Mouse (Mus musculus) adrenal gland, postnatal 25 days (tissue): Measurements from ENCODE around the gene Mex3d. TPM values are rescaled to one million over a fixed set of nuclear protein-coding genes. Genes with fewer than 3 reads are reported as not detected.

Source experiments
- DNase-seq: peaks from one replicate; pipeline ENCODE4 v3.0.0; 2021; ENCODE audit warnings: mixed read lengths
- total RNA-seq: library from RNA; stranded (reverse); gene quantifications from 2 replicates; pipeline ENCODE4 v1.2.3, GENCODE M21; 2021

Mex3d gene
- total RNA-seq, 1 experiment from 2014 or later = 21.7 TPM

DNA sequence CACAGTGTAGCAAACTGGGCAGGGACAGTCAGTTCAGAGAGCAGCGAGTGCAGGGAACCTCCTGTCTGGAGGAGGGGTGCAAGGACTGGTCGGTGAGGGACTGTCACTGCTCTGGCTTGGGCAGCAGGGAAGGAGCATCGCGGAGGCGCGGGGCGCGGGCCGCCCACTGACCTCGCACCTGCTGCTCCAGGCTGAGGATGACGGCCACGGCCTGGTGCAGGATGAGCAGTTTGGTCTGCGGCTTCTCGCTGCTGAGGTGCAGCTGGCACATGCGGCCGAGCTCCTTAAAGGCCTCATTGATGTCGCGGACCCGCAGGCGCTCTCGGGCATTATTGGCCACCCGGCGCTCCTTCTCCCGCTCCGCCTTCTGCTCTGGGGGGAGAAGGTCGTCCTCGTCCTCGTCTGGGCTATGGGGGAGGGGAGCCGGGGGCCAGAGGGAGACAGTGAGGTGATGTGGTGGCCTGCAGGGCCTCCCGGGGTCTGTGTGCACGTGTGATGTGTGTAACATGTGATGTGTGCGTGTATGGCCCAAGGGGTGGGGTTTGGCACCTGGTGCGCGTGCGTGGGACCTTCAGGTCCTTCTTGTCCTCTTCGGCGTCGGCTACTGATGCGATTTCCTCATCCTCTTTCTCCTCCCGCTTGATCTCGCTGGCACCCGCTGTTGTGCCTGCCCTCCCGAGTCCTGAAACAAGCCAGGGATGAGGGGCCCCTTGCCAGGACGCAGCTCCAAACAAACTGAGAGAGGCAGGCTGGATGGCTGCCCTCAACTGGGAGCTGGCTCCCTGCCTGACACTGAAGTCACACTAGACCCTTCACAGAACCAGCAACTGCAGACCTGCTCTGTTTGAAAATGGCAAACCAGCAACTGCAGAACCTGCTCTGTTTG is 25.4 kb upstream of the Mex3d start:
- peak; percentile 56 for DNase-seq

- no peak for DNase-seq
Observed at GRCm38 (mm10) chr10:80407924-80408323, 20.5 kb upstream of the Mex3d start.

DNA sequence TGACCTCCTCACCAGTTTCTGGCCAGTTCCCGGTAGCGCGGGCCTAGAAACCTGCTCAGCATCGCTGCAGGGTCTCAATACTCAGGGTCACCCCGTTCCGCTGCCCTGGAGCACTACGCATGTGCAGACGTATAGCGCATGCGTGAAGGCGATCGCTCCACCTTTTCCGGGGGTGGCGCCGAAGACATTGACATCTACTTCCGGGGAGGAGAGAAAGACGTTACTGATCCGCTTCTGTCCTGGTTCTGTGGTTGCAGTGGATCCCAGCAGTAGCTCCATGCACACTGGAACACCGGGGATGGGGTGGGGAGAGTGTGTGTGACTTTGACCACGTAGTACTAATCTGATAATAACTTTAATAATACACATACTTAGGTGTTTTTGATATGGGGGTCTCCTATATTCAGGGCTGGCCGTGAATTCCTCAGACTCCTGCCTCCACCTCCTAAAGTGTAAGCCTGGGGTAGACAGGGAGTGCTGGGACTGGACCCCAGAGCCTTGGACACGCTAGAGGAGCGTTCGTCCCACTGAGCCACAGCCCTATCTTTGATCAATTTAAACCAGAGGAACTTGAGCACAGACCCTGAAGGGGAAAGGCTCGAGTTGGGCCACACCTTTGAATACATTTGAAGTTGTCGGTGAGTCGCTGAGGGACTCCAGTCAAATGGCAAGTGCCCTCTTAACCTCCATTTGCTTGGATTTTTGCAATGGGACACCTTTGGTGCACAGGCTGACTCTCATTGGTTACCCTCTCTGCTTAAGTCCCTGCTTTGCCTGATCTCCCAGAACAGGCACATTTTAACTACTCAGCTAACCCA is 19.4 kb upstream of the Mex3d start, which contains the start of gene Uqcr11:
Gene Uqcr11, minus strand, starts transcription at position 147 of the 818 bp plus-strand sequence.
- peak; percentile 91 for DNase-seq

- DNase-seq = no peak
Observed at GRCm38 (mm10) chr10:80405481-80406173, 18.2 kb upstream of the Mex3d start.

DNA sequence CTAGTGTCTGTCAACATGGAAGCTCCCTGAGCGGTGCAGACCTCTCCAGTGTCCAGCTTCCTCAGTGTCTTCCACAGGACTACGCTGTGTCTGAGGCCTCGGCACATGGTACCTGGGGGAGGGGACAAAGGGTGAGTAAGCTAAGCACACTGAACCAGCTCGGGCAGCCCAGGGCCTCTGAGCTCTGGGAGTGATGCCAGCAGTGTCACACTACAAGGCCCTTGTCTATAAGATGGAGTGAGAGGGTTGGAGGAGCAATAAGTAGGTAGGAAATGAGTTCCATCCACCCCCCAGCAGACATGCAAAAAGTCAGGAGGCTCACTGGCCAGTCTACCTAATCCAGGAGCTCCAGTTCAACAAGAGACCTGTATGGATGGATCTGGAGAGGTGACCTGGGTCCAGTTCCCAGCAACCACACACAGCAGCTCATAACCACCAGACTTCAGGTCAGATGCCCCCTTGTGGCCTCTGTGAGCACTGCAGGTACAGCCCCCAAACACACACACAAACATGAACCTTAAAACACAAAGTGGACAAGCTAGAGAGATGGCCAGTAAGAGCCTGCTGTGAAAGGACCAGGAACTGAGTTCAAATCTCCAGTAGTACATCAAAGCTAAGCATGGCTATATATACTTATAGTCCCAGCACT is 15.7 kb upstream of the Mex3d start:
- DNase-seq = peak; percentile 74

- no peak for DNase-seq
Observed at GRCm38 (mm10) chr10:80400704-80401161, 13.3 kb upstream of the Mex3d start.

DNA sequence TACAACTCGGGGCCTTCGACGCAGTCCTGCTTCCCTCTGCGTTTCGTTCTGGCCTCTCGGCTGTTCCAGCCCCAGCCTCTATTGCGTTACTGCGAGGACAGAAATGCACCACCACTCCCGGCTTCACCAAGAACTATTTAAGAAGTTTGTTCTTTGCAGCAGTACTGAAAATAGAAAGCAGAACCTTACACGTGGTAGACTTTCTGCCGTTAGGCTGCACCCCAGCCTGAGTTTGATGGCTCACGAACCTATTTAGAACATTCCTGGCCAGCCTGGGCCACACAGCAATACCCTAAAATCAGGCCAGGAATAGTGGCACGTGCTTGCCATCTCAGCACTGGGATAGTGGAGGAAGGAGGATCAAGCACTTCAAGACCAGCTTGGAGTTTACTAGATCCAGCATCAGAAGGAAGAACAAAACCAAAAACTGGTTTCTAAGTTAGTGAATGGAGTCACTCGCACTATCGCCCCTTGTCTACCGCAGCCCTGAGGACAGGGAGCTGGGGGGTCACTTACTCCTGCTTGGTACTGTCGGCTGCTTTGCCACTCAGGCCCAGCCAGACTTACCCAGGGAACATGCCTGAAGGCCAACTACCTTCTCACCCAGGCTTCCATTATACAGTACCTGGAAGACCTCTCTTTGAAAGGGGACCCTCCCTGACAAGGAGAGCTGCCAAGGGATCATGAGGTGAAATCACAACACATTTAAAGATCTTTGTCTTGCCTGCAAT is 12.7 kb upstream of the Mex3d start:
- DNase-seq = no peak

DNA sequence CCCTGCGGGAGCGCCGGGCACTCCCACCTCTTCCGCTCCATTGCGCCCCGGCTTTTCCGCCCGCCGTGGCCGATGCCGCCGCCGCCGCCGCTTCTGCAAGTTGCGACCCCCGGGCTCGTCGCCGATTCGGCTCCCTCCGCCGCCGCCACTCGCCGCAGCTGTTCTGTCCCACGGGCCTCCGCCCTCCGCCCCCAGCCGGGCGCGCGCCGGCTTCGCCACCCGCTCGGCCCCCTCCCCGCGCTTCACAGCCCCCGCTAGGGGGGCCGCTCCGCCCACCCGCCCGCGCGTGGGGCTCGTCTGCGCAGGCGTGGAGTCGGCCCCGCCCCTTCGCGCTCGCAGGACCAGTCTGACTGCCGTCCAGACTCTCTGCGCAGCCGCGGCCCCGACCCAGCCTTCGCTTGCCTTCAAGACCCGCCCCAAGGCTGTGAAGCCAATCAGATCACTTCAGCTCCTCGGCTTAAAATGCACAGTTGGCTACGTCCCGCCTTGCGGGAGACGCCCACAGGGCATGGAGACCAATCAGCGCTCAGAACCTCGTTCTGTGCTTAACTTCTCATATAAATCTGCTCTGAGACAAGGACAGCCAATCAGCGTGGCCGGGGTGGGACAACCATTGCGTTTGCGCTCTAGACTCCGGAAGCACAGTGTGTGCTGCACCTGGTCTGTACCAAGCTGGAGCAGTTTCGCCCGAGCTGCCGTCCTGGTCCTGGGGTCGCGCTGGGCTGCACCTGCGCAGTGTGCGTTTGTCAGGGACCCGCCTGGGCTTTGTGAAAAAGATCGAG is 11.9 kb upstream of the Mex3d start, which contains the start of gene Mbd3:
Gene Mbd3, minus strand, starts transcription at position 360 of the 782 bp plus-strand sequence.
- DNase-seq = peak; percentile 100

DNA sequence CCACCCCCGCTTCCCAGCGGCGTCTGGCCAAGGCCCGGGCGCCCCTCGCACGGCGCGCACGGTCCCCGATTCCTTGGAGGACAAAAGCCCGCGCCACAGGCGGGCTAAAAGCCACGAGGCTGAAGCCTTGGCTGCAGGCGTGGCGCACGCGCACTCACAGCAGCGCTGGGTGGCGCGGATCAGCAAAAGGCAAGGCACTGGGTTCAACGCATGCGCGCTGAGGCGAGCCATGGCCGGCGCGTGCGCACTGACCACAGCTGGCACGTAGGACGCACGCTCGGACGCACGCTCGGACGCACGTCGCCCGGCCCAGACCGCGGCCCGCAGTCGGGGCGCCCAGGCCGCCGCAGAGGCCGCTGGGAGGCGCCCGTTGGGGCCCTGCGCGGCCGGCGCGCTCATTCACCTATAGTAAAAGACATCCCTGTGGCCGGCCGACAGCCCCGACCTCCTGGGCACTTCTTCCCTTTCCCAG is 11.3 kb upstream of the Mex3d start:
- peak; percentile 98 for DNase-seq

DNA sequence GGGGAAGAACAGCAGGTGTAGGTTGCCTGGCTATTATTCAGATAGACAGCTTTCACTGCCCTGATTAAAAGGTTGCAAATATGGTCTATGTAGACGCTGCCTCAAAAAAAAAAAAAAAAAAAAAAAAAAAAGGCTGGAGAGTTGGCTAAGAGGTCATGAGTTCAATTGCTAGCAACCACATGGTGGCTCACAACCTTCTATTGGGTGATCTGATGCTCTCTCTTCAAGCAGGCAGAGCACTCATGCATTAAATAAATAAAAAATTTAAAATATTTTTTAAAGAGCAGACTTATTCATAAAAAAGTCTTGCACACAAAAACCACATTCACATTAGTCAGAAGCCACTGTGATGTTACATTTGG is 10.7 kb upstream of the Mex3d start:
- no peak for DNase-seq

DNA sequence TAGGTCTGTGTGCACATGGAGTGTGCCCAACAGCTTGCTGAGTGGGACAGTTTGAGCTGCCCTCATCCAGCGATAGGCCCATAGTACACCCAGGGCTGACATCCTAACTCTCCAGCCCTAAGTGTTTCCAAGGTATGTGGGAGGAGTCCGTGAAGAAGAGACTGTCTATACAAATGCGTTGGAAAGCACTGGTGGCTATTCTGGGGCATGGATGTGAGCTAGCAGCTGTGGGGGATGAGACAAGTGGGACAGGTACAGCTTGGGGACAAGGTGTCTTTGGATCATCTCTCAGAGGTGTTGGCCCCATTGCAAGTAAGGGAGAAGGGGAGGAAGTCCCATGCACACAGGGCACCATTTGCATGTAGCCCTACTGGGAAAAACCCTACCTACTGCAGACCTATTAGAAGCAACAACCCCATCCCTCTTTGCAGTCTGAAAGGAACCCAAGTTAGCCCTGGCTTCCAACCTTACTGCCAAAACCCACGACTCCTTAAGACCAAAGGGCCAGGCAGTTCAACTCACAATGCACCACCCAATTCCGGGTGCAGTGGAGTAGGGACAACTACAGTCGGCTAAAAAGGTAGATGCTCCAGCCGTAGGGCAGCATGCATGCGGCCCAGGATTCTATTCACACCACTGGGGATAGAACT is 10.2 kb upstream of the Mex3d start:
- DNase-seq = no peak

DNA sequence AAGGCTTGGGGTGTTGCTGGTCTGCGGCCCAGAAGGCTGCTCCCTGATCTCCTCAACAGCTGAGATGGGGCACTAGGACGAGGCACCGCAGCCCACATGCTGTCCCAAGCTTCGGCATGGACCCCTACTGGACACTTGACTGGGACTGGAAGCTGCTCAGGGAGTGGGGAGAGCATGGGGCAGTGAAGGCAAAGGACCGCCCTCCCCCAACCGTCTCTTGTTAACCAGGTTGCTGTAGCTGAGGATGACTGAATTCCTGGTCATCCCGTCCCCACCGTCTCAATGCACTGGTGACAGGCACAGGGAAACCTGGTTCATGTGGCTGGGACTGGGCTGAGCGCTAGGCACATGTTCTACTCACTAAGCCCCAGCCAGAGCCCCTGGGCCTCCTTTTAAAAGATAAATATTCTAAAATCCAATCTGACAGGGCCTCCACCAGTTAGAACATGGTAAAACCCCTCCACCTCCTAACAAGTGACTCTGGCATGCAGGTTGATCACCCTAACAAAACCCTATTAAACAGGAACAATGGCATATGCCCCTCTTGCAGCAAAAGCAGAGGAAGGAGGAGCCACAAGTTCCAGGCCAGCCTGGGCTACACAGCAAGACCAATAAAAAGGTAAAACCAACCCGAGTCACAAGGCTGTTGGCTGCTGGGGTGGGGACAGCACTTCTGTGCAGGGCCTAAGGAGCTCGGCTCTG is 9.5 kb upstream of the Mex3d start:
- DNase-seq = no peak

DNA sequence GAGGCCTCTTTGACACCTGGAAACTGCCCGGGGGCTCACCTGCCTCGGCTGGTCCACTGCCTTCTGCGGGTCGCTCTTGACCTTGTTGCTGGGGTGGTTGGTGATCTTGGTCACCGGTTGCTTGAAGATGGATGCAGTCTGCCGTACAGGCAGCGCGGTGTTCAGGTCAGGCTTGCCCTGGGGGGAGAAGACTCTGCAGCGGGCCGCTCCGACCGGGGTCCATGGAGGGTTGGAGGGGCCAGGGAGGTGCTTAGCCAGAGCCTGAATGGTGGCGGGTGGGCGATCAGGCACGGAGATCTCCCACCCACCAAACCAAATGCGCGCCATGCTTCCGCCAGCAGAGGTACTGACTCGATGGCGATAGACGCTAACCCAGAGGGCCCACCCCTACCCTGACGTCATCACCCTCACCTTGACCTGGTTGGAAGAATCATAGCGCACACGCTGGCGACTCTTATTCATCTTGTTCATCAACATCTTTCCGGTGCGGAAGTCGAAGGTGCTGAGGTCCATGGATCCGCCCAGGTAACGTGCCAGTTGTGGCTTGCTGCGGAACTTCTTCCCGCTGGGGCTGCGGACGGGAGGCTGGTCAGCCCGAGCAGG is 7.7 kb upstream of the Mex3d start:
- no peak for DNase-seq

GRCm38 (mm10) chr10:80392687-80393086 is 5.2 kb upstream of the Mex3d start:
- no peak for DNase-seq

DNA sequence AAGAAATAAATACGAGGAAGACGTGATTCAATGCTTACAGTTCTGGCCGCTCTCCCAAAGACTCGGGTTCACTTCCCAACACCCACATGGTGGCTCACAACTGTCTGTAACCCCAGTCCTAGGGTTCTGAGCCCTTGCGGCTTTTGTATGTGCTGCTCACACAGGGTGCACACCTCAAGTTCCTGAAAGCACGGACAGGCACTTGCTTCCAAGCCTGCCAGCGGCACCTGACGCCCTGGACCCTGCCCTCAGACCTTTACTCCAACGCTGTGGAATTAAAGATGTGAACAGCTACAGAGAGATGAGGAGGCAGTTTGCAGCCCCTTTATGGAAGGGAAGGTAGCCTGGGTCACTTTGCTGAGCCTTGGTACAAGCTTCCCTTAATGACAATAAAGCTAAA is 3.2 kb upstream of the Mex3d start:
- no peak for DNase-seq

DNA sequence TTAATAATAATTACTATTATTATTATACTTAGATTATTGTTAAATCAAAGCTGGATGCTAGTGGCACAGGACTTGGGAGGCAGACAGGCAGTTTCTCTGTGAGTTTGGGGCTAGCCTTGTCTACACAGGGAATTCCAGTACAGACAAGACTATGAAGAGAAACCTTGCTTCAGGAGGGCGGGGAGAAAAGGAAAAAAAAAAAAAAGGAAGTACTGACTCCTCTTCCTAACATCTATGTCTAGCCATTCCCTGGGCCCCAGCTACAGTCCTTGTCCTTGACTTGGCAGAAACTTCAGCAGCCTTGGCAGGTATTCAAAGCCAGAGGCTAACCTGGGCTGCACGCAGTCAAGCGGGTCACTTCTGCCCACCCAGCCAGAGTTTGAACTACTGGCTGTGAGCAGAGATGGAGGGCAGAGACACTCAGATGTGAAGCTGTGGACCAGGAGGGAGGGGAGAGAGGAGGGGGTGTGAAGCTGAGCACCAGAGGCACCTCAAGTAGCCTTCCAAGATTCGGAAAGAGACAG is 1.8 kb upstream of the Mex3d start:
- no peak for DNase-seq

DNA sequence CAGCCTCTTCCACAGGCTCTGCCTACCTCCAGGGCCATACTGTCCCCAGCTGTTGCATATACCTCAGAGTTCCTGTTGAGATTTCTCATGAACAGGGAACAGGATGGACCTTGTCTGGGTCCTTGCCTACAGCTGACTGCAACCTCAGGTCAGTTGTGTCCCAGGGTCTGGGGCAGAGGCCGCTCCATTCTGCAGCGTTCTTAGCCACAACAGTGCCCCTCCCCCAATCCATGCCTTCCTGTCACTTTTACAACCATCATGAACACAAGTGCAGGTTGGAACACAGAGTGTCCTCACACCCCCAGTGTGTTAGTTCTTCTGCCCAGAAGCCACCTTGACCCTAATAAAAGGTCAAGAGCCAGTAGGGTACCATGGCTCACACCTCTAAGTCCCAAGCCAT is 1.3 kb upstream of the Mex3d start:
- no peak for DNase-seq

- peak; percentile 36 for DNase-seq
Observed at GRCm38 (mm10) chr10:80386735-80387471, 556 bp downstream of the Mex3d start.
